ENCODE assay signal across 27 mouse cellular contexts in genomic region chr14:20234403-20234802, GRCm38 (mm10). TPM values are rescaled to one million over a fixed set of nuclear protein-coding genes. Genes with fewer than 3 reads are reported as not detected.
A peak's percentile ranks its signal among the peaks of the same experiment; 100 is the strongest.
DNase-seq lines count a peak whose midpoint lies in the region; ATAC-seq and TF ChIP-seq lines count a peak whose summit lies in the region.
"Had no signal": no experiment of that assay in that cellular context is flagged by ENCODE, and none has a peak within 500 bp of the region (broad histone marks: within the 10 kb centered on the region; RNA-seq: fewer than 3 reads in every experiment).

No protein-coding gene starts in this region.

- DNase-seq in lung, postnatal 10 days: no peak
- DNase-seq in MEL (ENCODE audit: low read depth, low spot score): no peak
- no peak for DNase-seq in gastrocnemius, postnatal 25 days
- DNase-seq in layer of hippocampus, adult 18-20 months (ENCODE audit: low spot score in 2 of 2): no peak
- DNase-seq: adrenal gland, adult 2 months; adrenal gland, postnatal 25 days; B cell, adult 2 months; cerebellum, adult 18-20 months; cerebellum, adult 9-11 months; cerebellum, postnatal 36 days; forebrain, postnatal 0 days; gastrocnemius, postnatal 14 days; heart, adult 18-20 months had no signal

- no peaks in the 10 kb centered on the region for H3K4me1 ChIP-seq in lung, embryonic 15.5 days
- H3K4me1 ChIP-seq in E14TG2a.4 (replicated peaks; ENCODE audit: low read depth, low read length) (peaks cover 41% of the 10 kb centered on the region), MEL (ENCODE audit: control insufficient read depth in 1 of 2, insufficient read depth in 2 of 2, low read length in 2 of 2) (no peaks in the 10 kb centered on the region)
- no peaks in the 10 kb centered on the region for H3K4me1 ChIP-seq in forebrain, embryonic 16.5 days (replicated peaks; ENCODE audit: control insufficient read depth, insufficient read depth, low read length)
- H3K4me1 ChIP-seq: embryonic facial prominence, embryonic 13.5 days; forebrain, embryonic 12.5 days; heart, embryonic 12.5 days; hindbrain, embryonic 10.5 days had no signal

- no peaks in the 10 kb centered on the region for H3K79me2 ChIP-seq in MEL (ENCODE audit: control insufficient read depth, insufficient read depth, low read length, poor library complexity)

- TF ChIP-seq RAD21 in MEL (IDR thresholded peaks at IDR 0.05; ENCODE audit: low read depth, low read length): peak; percentile 13

- no peaks in the 10 kb centered on the region for H3K27me3 ChIP-seq in lung, embryonic 15.5 days
- H3K27me3 ChIP-seq in E14TG2a.4 (ENCODE audit: insufficient read depth, low read length) (no peaks in the 10 kb centered on the region), MEL (ENCODE audit: control insufficient read depth in 1 of 2, insufficient read depth in 2 of 2, low read length in 2 of 2) (peaks cover 0 to 5% of the 10 kb centered on the region in 2 experiments; a peak in 3 of 4 replicates)
- no peaks in the 10 kb centered on the region for H3K27me3 ChIP-seq in forebrain, embryonic 16.5 days (replicated peaks; ENCODE audit: control insufficient read depth, insufficient read depth, low read length)
- H3K27me3 ChIP-seq: embryonic facial prominence, embryonic 13.5 days; forebrain, embryonic 12.5 days; heart, embryonic 12.5 days; intestine, embryonic 15.5 days had no signal

- peak; percentile 31; the same call in 1 of the 2 replicates for TF ChIP-seq CTCF in E14TG2a.4 (conservative IDR thresholded peaks at IDR 0.05; ENCODE audit: low read length)
- TF ChIP-seq CTCF in MEL (IDR thresholded peaks at IDR 0.05 in 2 of 3, conservative IDR thresholded peaks at IDR 0.05 in 1 of 3; ENCODE audit: control insufficient read depth in 1 of 3, insufficient read depth in 1 of 3, low read depth in 2 of 3, low read length in 3 of 3, poor library complexity in 1 of 3, severe bottlenecking in 1 of 3): peak in 1 of 3 experiments; percentile 23; a peak in 2 of 6 replicates

- H3K36me3 ChIP-seq in lung, embryonic 15.5 days: no peaks in the 10 kb centered on the region
- no peaks in the 10 kb centered on the region for H3K36me3 ChIP-seq in E14TG2a.4 (ENCODE audit: insufficient read depth, low read length)
- no peaks in the 10 kb centered on the region for H3K36me3 ChIP-seq in MEL (ENCODE audit: control insufficient read depth in 1 of 2, insufficient read depth in 2 of 2, low read length in 2 of 2)
- H3K36me3 ChIP-seq in forebrain, embryonic 16.5 days (ENCODE audit: control insufficient read depth, insufficient read depth): no peaks in the 10 kb centered on the region
- H3K36me3 ChIP-seq: embryonic facial prominence, embryonic 13.5 days; forebrain, embryonic 12.5 days; G1E; heart, embryonic 12.5 days; hindbrain, embryonic 10.5 days; intestine, embryonic 15.5 days had no signal

- no peaks in the 10 kb centered on the region for H3K9me3 ChIP-seq in lung, embryonic 15.5 days
- no peaks in the 10 kb centered on the region for H3K9me3 ChIP-seq in E14TG2a.4 (ENCODE audit: low read length)
- no peaks in the 10 kb centered on the region for H3K9me3 ChIP-seq in MEL (replicated peaks; ENCODE audit: insufficient read depth, low read length)
- H3K9me3 ChIP-seq in forebrain, embryonic 16.5 days (ENCODE audit: control insufficient read depth, low read length): no peaks in the 10 kb centered on the region
- H3K9me3 ChIP-seq: forebrain, embryonic 12.5 days; G1E; hindbrain, embryonic 10.5 days; intestine, embryonic 15.5 days had no signal

- no peak overlapping the region for H3K4me3 ChIP-seq in lung, embryonic 15.5 days
- H3K4me3 ChIP-seq in E14TG2a.4 (replicated peaks; ENCODE audit: low read length) (no peak overlapping the region), MEL (ENCODE audit: control insufficient read depth in 1 of 2, insufficient read depth in 1 of 2, low read depth in 2 of 2, low read length in 2 of 2) (no peak overlapping the region)
- no peak overlapping the region for H3K4me3 ChIP-seq in forebrain, embryonic 16.5 days (replicated peaks; ENCODE audit: low read length)
- H3K4me3 ChIP-seq: embryonic facial prominence, embryonic 13.5 days; forebrain, embryonic 12.5 days; heart, embryonic 12.5 days; hindbrain, embryonic 10.5 days; intestine, embryonic 15.5 days had no signal

- no peak for TF ChIP-seq EP300 in MEL (IDR thresholded peaks at IDR 0.05; ENCODE audit: low read depth in 1 of 2, low read length in 2 of 2)

- no peak for TF ChIP-seq POLR2A in MEL (IDR thresholded peaks at IDR 0.05; ENCODE audit: control insufficient read depth in 1 of 2, insufficient read depth in 1 of 2, low read depth in 1 of 2, low read length in 2 of 2, poor library complexity in 1 of 2)

- H3K9ac ChIP-seq in lung, embryonic 15.5 days: no peak overlapping the region
- no peak overlapping the region for H3K9ac ChIP-seq in MEL (ENCODE audit: control insufficient read depth, low read depth, low read length, poor library complexity, severe bottlenecking)
- H3K9ac ChIP-seq in forebrain, embryonic 16.5 days (replicated peaks; ENCODE audit: low read depth, low read length): no peak overlapping the region
- H3K9ac ChIP-seq: embryonic facial prominence, embryonic 13.5 days; forebrain, embryonic 12.5 days; forebrain, postnatal 0 days; heart, embryonic 12.5 days; hindbrain, embryonic 14.5 days; intestine, embryonic 15.5 days had no signal

- no peak for ATAC-seq in lung, embryonic 15.5 days (ENCODE audit: borderline replicate concordance, extremely low read depth, low FRiP score, low TSS enrichment)
- no peak for ATAC-seq in forebrain, embryonic 16.5 days
- ATAC-seq: CD4-positive, CD25-positive, alpha-beta regulatory T cell, adult 4 months; forebrain, postnatal 0 days; intestine, embryonic 15.5 days had no signal

- H3K4me2 ChIP-seq in lung, embryonic 15.5 days: no peak overlapping the region
- H3K4me2 ChIP-seq in forebrain, embryonic 16.5 days (ENCODE audit: low read length): no peak overlapping the region
- H3K4me2 ChIP-seq: embryonic facial prominence, embryonic 13.5 days; forebrain, embryonic 12.5 days; heart, embryonic 12.5 days; hindbrain, embryonic 14.5 days; intestine, embryonic 15.5 days had no signal

- 90% methylated on average over 2 of the region's 2 CpGs for WGBS in lung, embryonic 15.5 days
- WGBS in forebrain, embryonic 16.5 days: 86% methylated on average over 2 of the region's 2 CpGs

- peak overlapping the region; percentile 87 for H3K27ac ChIP-seq in lung, embryonic 15.5 days
- no peak overlapping the region for H3K27ac ChIP-seq in MEL (ENCODE audit: control insufficient read depth, low read depth, low read length)
- no peak overlapping the region for H3K27ac ChIP-seq in forebrain, embryonic 16.5 days (ENCODE audit: low read length)
- H3K27ac ChIP-seq: embryonic facial prominence, embryonic 13.5 days; forebrain, embryonic 12.5 days; hindbrain, embryonic 10.5 days; hindbrain, embryonic 14.5 days; intestine, embryonic 15.5 days had no signal

TF ChIP-seq in MEL, 35 proteins besides CTCF, POLR2A, EP300 and RAD21:
- 0 out of 2 replicates have a peak, but pooled peaks have one; percentile 4 for TF ChIP-seq ZC3H11A (IDR thresholded peaks at IDR 0.05; ENCODE audit: low read depth, low read length)
- TF ChIP-seq ELF1 (IDR thresholded peaks at IDR 0.05; ENCODE audit: low read depth, low read length): no peak
- TF ChIP-seq SMC3 (IDR thresholded peaks at IDR 0.05; ENCODE audit: low read depth, low read length): peak; percentile 35
TF ChIP-seq in MEL: peak in this region for 2.

RNA-seq across cellular contexts. Expression of gene Kcnk16, which starts 34.6 kb away (rescaled TPM):
- polyA plus RNA-seq in lung, embryonic 15.5 days (2015; fragmentation: Nextera tagmentation; extraction: Ambion mirVana): 1.3 and 3.0 TPM in 2 replicates
- total RNA-seq in MEL (2012; rRNA removed): not detected in 2 replicates
- not detected for polyA plus RNA-seq in MEL (2012; ENCODE audit: insufficient read depth in 1 of 2, insufficient read length in 2 of 2, low read depth in 1 of 2, low replicate concordance in 2 of 2, missing spikeins in 1 of 2)
- polyA plus RNA-seq in forebrain, embryonic 16.5 days (2015; fragmentation: Nextera tagmentation; extraction: Ambion mirVana): not detected in 2 replicates
- total RNA-seq in gastrocnemius, postnatal 25 days (2021): not detected
- total RNA-seq in layer of hippocampus, adult 18-20 months (2021): not detected
- total RNA-seq: adrenal gland, adult 2 months; adrenal gland, postnatal 25 days; forebrain, postnatal 0 days; gastrocnemius, adult 18-20 months; gastrocnemius, postnatal 14 days; heart, adult 18-20 months; heart, postnatal 25 days had no signal
- polyA plus RNA-seq: adrenal gland, adult 2 months; CD4-positive, CD25-positive, alpha-beta regulatory T cell, adult 4 months; embryonic facial prominence, embryonic 13.5 days; forebrain, embryonic 12.5 days; forebrain, postnatal 0 days; G1E; heart, embryonic 12.5 days; heart, embryonic 16.5 days; hindbrain, embryonic 14.5 days had no signal

RNA-seq across cellular contexts. Expression of gene Kcnk5, which starts 52.8 kb away (rescaled TPM):
- 12.3 and 12.5 TPM in 2 replicates for polyA plus RNA-seq in lung, embryonic 15.5 days (2015; fragmentation: Nextera tagmentation; extraction: Ambion mirVana)
- 6.7 and 10.9 TPM in 2 replicates for total RNA-seq in MEL (2012; rRNA removed)
- 1 to 10 TPM in 1 of 2 experiments, not detected in 1; 9.3 TPM for polyA plus RNA-seq in MEL (2012; ENCODE audit: insufficient read depth in 1 of 2, insufficient read length in 2 of 2, low read depth in 1 of 2, low replicate concordance in 2 of 2, missing spikeins in 1 of 2)
- 2.5 TPM in 2 replicates for polyA plus RNA-seq in forebrain, embryonic 16.5 days (2015; fragmentation: Nextera tagmentation; extraction: Ambion mirVana)
- total RNA-seq in gastrocnemius, postnatal 25 days (2021): under 1 TPM; 0.28 to 0.70 TPM
- under 1 TPM; 0.25 to 0.43 TPM for total RNA-seq in layer of hippocampus, adult 18-20 months (2021)
